Mouse (Mus musculus) bone marrow macrophage, adult 2 months (primary cell): Measurements from ENCODE around the gene Chadl. TPM values are rescaled to one million over a fixed set of nuclear protein-coding genes. Genes with fewer than 3 reads are reported as not detected.

Experiments
- H3K27ac ChIP-seq: 2 replicates; pipeline ENCODE4 v1.5.1; 2012; ENCODE audit warnings: low read depth, low read length; ENCODE audit not compliant: insufficient read depth
- H3K4me1 ChIP-seq: 2 replicates; pipeline ENCODE4 v1.6.1; 2012; ENCODE audit warnings: low read length; ENCODE audit not compliant: control insufficient read depth, insufficient read depth
- H3K4me3 ChIP-seq: 2 replicates; pipeline ENCODE4 v1.5.1; 2012; ENCODE audit warnings: mild to moderate bottlenecking, low read length, moderate library complexity; ENCODE audit not compliant: insufficient read depth
- CTCF ChIP-seq: IDR thresholded peaks from 2 replicates; pipeline ENCODE4 v1.5.1; 2012; ENCODE audit warnings: low read depth, mild to moderate bottlenecking, low read length, moderate library complexity
- POLR2A ChIP-seq: IDR thresholded peaks from 2 replicates; pipeline ENCODE4 v1.6.1; 2012; ENCODE audit warnings: mild to moderate bottlenecking, low read depth, low read length, borderline replicate concordance
- polyA plus RNA-seq: library from polyadenylated mRNA; stranded (reverse); fragments of >200 nt; gene quantifications from 2 replicates; pipeline ENCODE4 v1.2.4, GENCODE M21; 2012; ENCODE audit not compliant: missing spikeins, insufficient read depth, insufficient read length

Gene Chadl
- polyA plus RNA-seq, 1 experiment, result 0.67 TPM

DNA sequence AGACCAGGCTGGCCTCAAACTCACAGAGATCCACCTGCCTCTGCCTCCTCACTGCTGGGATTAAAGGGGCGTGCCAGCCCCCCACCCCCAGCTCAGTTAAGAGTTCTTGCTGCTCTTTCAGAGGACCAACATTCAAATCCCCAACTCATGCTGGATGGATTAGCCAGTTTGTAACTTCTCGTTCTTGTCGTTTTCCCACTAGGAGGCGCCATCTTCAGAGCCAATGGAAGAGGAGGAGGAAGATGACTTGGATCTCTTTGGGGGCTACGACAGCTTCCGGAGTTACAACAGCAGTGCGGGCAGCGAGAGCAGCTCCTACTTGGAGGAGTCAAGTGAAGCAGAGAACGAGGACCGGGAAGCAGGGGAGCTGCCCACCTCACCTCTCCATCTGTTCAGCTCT lies 30.1 kb downstream of the Chadl start:
- H3K4me1 ChIP-seq, result peaks cover 10% of the 10 kb centered on the region
- TF ChIP-seq CTCF (no peak), POLR2A (no peak)
- no peak overlapping the region for H3K27ac ChIP-seq
- H3K4me3 ChIP-seq, result no peak overlapping the region

DNA sequence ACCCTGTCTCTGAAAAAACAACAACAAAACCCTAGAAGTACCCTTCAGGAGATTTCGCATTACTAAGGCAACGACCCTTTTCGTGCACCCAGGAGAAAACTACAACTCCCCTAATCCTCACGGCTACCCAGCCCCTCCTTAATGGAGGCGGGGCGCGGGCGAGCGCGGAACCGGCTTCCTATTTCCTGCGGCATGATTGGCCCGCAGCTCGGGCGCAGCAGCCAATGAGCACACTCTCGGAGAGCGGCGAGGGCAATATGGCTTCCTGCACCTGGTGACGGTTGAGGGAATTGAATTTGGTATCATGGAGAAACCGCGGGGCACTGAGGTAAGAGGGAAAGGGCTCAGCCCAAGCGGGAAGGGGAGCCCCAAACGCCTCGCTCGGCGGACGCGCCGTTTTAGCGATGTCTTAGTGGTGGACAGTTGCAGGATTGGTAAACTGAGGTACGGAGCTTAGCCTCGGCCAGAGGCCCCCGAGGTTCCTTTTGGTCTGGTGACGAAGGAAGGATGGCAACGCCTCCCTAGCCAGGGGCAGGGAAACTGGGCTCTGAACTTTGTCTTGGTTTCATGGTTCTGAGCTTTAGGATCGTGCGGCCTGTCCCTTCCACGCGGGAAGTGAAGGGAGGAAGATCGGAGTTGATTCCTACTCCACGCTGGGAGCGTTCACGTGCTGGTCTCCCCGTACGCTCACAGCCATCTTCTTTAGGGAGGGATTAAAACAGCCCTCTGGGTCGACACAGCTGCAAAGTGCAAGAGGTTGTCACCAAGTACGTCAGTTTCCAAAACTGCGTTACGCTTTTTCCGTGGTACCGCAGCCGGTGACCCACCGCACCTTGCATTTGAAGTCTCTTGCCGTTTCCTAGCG lies 33.2 kb downstream of the Chadl start, which contains the start of gene L3mbtl2:
L3mbtl2 (plus strand) TSS at position 193 of the 865 bp plus-strand sequence.
- TF ChIP-seq POLR2A, result no peak
- TF ChIP-seq CTCF, result no peak
- peak within 1 kb of the TSS; percentile 74 for H3K4me3 ChIP-seq
- peaks cover 10% of the 10 kb centered on the region for H3K4me1 ChIP-seq
- peak within 1 kb of the TSS; percentile 25; the same call in 1 of the 2 replicates for H3K27ac ChIP-seq

DNA sequence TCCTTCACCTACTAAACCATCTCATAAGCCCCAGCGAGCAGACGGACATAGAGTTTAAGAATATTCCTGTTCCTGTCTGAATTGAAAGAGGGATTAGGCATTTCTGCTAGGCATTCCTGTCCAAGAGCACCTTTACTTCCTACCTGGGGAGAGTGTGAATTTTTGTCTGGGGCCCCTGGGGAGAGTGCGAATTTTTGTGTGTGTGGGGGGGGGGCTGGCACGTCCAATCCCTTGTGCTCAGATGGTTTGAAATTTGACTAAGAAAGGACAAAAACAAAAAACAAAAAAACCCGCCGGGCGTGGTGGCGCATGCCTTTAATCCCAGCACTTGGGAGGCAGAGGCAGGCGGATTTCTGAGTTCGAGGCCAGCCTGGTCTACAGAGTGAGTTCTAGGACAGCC lies 33.8 kb downstream of the Chadl start:
- Histone ChIP-seq H3K4me3 (peak overlapping the region; percentile 31; the same call in 1 of the 2 replicates), H3K4me1 (peaks cover 10% of the 10 kb centered on the region), H3K27ac (no peak overlapping the region)
- TF ChIP-seq POLR2A, result no peak

DNA sequence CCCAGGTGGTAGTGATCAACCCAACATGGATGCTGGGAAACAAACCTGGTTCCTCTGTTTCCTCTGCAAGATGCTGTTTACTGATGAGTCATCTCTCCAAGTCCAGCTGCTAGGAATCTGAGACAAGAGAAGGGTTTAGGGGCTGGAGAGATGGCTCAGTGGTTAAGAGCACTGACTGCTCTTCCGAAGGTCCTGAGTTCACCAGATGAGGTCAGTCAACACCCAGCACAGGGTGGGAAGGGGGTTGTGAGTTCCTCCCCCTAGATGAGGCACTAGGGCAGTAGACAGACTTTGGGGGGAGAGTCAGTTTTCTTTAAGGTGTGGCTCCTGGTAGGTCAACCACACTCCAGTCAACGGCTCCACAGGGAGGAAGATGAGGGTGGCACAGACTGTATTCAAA lies 35.4 kb downstream of the Chadl start:
- TF ChIP-seq POLR2A, result no peak
- H3K27ac ChIP-seq, result no peak overlapping the region
- no peak overlapping the region for H3K4me3 ChIP-seq
- H3K4me1 ChIP-seq, result no peaks in the 10 kb centered on the region; the same call in 1 of the 2 replicates

DNA sequence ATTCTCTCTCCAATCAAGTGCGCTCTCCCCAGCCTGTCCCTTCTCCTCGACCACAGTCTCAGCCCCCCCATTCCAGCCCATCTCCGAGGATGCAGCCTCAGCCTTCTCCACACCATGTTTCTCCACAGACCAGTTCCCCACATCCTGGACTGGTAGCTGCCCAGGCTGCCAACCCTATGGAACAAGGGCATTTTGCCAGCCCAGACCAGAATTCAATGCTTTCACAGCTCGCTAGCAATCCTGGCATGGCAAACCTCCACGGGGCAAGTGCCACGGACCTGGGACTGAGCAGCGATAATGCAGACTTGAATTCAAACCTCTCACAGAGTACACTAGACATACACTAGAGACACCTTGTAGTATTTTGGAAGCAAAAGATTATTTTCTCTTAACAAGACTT lies 46.5 kb downstream of the Chadl start:
- TF ChIP-seq POLR2A, result no peak
- no peak for TF ChIP-seq CTCF
- Histone ChIP-seq H3K27ac (no peak overlapping the region), H3K4me3 (no peak overlapping the region), H3K4me1 (no peaks in the 10 kb centered on the region)

DNA sequence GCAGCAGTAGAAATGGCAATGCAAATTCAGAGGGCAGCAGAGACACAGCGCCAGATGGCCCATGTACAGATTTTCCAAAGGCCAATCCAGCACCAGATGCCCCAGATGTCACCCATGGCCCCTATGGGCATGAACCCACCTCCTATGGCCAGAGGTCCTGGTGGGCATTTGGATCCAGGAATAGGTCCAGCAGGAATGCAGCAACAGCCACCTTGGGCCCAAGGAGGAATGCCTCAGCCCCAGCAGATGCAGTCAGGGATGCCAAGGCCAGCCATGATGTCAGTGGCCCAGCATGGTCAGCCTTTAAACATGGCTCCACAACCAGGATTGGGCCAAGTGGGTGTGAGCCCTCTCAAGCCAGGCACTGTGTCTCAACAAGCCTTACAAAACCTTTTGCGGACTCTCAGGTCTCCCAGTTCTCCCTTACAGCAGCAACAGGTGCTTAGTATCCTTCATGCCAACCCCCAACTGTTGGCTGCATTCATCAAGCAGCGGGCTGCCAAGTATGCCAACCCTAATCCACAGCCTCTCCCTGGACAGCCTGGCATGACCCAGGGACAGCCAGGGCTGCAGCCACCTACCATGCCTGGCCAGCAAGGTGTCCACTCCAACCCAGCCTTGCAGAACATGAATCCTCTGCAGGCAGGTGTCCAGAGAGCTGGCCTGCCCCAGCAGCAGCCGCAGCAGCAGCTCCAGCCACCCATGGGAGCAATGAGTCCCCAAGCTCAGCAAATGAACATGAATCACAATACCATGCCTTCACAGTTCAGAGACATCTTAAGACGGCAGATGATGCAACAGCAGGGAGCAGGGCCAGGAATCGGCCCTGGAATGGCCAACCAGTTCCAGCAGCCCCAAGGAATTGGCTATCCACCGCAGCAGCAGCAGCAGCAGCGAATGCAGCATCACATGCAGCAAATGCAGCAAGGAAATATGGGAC lies 47.3 kb downstream of the Chadl start:
- TF ChIP-seq CTCF, result no peak
- no peak for TF ChIP-seq POLR2A
- no peaks in the 10 kb centered on the region for H3K4me1 ChIP-seq
- no peak overlapping the region for H3K27ac ChIP-seq
- H3K4me3 ChIP-seq, result no peak overlapping the region

Other genes with a start within 250 kb of the Chadl start
- gene Rbx1, start 231.0 kb downstream of the Chadl start, polyA plus RNA-seq, result 113 and 142 TPM in 2 replicates
- 66.3 and 72.9 TPM in 2 replicates for gene Ep300, start 111.9 kb downstream of the Chadl start, polyA plus RNA-seq
- 7.7 and 11.1 TPM in 2 replicates for gene L3mbtl2, start 33.4 kb downstream of the Chadl start, polyA plus RNA-seq
- 13.3 and 13.6 TPM in 2 replicates for gene Zc3h7b, start 47.8 kb upstream of the Chadl start, polyA plus RNA-seq
- 54.7 and 54.8 TPM in 2 replicates for gene Rangap1, start 48.2 kb upstream of the Chadl start, polyA plus RNA-seq
- 69.3 and 74.1 TPM in 2 replicates for gene Tef, start 105.1 kb upstream of the Chadl start, polyA plus RNA-seq
- 35.4 and 35.8 TPM in 2 replicates for gene Tob2, start 161.5 kb upstream of the Chadl start, polyA plus RNA-seq
- 45.5 and 51.6 TPM in 2 replicates for gene Phf5a, start 174.6 kb upstream of the Chadl start, polyA plus RNA-seq
- gene Aco2, start 175.0 kb upstream of the Chadl start, polyA plus RNA-seq, result 79.8 and 97.0 TPM in 2 replicates
- gene Polr3h, start 229.0 kb upstream of the Chadl start, polyA plus RNA-seq, result 6.0 and 6.8 TPM in 2 replicates
- 0.29 TPM in 1 of 2 replicates, not detected in the other for gene Csdc2, start 239.5 kb upstream of the Chadl start, polyA plus RNA-seq